In genomic region chr13:7110572-7110971, GRCm38 (mm10) we compare ENCODE assay signal across 27 mouse cellular contexts.
"Had no signal": no experiment of that assay in that cellular context is flagged by ENCODE, and none has a peak within 500 bp of the region (broad histone marks: within the 10 kb centered on the region; RNA-seq: fewer than 3 reads in every experiment).

No protein-coding gene starts in this region.

- ATAC-seq: hindbrain, embryonic 16.5 days; inflammation-experienced regulatory T-cells, adult 6 months; intestine, embryonic 15.5 days; intestine, postnatal 0 days; liver, embryonic 12.5 days had no signal

- DNase-seq: gastrocnemius, adult 2 months; gastrocnemius, postnatal 10 days; gastrocnemius, postnatal 25 days; heart, adult 18-20 months; heart, postnatal 10 days; heart, postnatal 4 days; kidney, adult 18-20 months; kidney, adult 8-10 months; kidney, postnatal 10 days; kidney, postnatal 25 days; kidney, postnatal 4 days; layer of hippocampus, adult 9-11 months; layer of hippocampus, postnatal 36 days; left cerebral cortex, postnatal 4 days had no signal

- H3K4me1 ChIP-seq: heart, embryonic 10.5 days; heart, embryonic 12.5 days; hindbrain, embryonic 10.5 days; hindbrain, embryonic 12.5 days; intestine, embryonic 15.5 days; limb, embryonic 13.5 days; limb, embryonic 15.5 days; liver, embryonic 12.5 days had no signal

- H3K27me3 ChIP-seq: heart, embryonic 12.5 days; hindbrain, embryonic 12.5 days; intestine, embryonic 15.5 days; limb, embryonic 13.5 days; limb, embryonic 15.5 days; liver, embryonic 12.5 days had no signal

- H3K4me2 ChIP-seq: heart, embryonic 12.5 days; hindbrain, embryonic 12.5 days; hindbrain, embryonic 14.5 days; intestine, embryonic 15.5 days; limb, embryonic 13.5 days; limb, embryonic 15.5 days; liver, embryonic 12.5 days had no signal

- H3K4me3 ChIP-seq: gastrocnemius, adult 2 months; heart, embryonic 10.5 days; heart, embryonic 12.5 days; hindbrain, embryonic 10.5 days; hindbrain, embryonic 12.5 days; intestine, embryonic 15.5 days; limb, embryonic 13.5 days; limb, embryonic 15.5 days; liver, embryonic 12.5 days had no signal

- H3K36me3 ChIP-seq: heart, embryonic 10.5 days; heart, embryonic 12.5 days; hindbrain, embryonic 10.5 days; hindbrain, embryonic 12.5 days; intestine, embryonic 15.5 days; limb, embryonic 13.5 days; limb, embryonic 15.5 days; liver, embryonic 12.5 days had no signal

- H3K9me3 ChIP-seq: heart, embryonic 10.5 days; heart, embryonic 12.5 days; hindbrain, embryonic 10.5 days; hindbrain, embryonic 12.5 days; intestine, embryonic 15.5 days; limb, embryonic 13.5 days; limb, embryonic 15.5 days; liver, embryonic 12.5 days had no signal

- H3K27ac ChIP-seq: gastrocnemius, adult 2 months; heart, embryonic 10.5 days; hindbrain, embryonic 10.5 days; hindbrain, embryonic 12.5 days; hindbrain, embryonic 14.5 days; intestine, embryonic 15.5 days; limb, embryonic 13.5 days; limb, embryonic 15.5 days; liver, embryonic 12.5 days; liver, embryonic 14.5 days had no signal

- H3K9ac ChIP-seq: heart, embryonic 12.5 days; hindbrain, embryonic 12.5 days; hindbrain, embryonic 14.5 days; intestine, embryonic 15.5 days; limb, embryonic 13.5 days; limb, embryonic 15.5 days; liver, embryonic 12.5 days; liver, embryonic 14.5 days had no signal
